Mouse (Mus musculus): ENCODE measurements at regions not wholly inside any gene's neighbourhood (a gene's known extent, or its start where the extent isn't known, plus 50 kb on each side); places are given as distances from the start of the nearest gene placed in this dataset.
A peak's percentile ranks its signal among the peaks of the same experiment; 100 is the strongest.
"Not testable (repeated sequence)": the region's sequence is repeated elsewhere in the genome, so short reads cannot be mapped to it uniquely, and the experiment has no call there.

- not testable (repeated sequence) for H3K36me3 ChIP-seq (ENCODE audit: control insufficient read depth, insufficient read depth, low read length); ATAC-seq (ENCODE audit: insufficient number of reproducible peaks, insufficient read depth, low FRiP score, low read depth); H3K9ac ChIP-seq (replicated peaks; ENCODE audit: low read depth, low read length); H3K4me2 ChIP-seq (replicated peaks; ENCODE audit: low read depth, low read length); H3K27me3 ChIP-seq (ENCODE audit: control insufficient read depth, insufficient read depth, low read length); H3K4me3 ChIP-seq (ENCODE audit: low read depth, low read length); H3K9me3 ChIP-seq (ENCODE audit: control insufficient read depth, low read depth, low read length); H3K27ac ChIP-seq (ENCODE audit: low read length); H3K4me1 ChIP-seq (ENCODE audit: control insufficient read depth, insufficient read depth, low read length)
- 57% methylated on average over 1 of the region's 1 CpGs for WGBS
These were observed 109.4 kb upstream of the Tenm4 start for GRCm38 (mm10) chr7:96061599-96061998.

GRCm38 (mm10) chr7:96078511-96078910, 92.5 kb upstream of the Tenm4 start:
- WGBS = 90% methylated on average over 1 of the region's 1 CpGs
- Histone ChIP-seq H3K9ac (replicated peaks; ENCODE audit: low read depth, low read length) (no peak overlapping the region), H3K4me2 (replicated peaks; ENCODE audit: low read depth, low read length) (no peak overlapping the region)

GRCm38 (mm10) chr7:96081676-96082075, 89.4 kb upstream of the Tenm4 start:
- Histone ChIP-seq H3K27ac (ENCODE audit: low read length) (peak overlapping the region; percentile 16; the same call in 1 of the 2 replicates), H3K27me3 (ENCODE audit: control insufficient read depth, insufficient read depth, low read length) (no peaks in the 10 kb centered on the region)
- ATAC-seq (ENCODE audit: insufficient number of reproducible peaks, insufficient read depth, low FRiP score, low read depth) = no peak

More at GRCm38 (mm10) chr7:96078511-96078910, 92.5 kb upstream of the Tenm4 start:
- Histone ChIP-seq H3K27ac (ENCODE audit: low read length) (no peak overlapping the region), H3K36me3 (ENCODE audit: control insufficient read depth, insufficient read depth, low read length) (no peaks in the 10 kb centered on the region), H3K4me1 (ENCODE audit: control insufficient read depth, insufficient read depth, low read length) (0 out of 2 replicates have a peak, but pooled peaks cover 3% of the 10 kb centered on the region), H3K9me3 (ENCODE audit: control insufficient read depth, low read depth, low read length) (no peaks in the 10 kb centered on the region), H3K4me3 (ENCODE audit: low read depth, low read length) (no peak overlapping the region), H3K27me3 (ENCODE audit: control insufficient read depth, insufficient read depth, low read length) (no peaks in the 10 kb centered on the region)
- no peak for ATAC-seq (ENCODE audit: insufficient number of reproducible peaks, insufficient read depth, low FRiP score, low read depth)

GRCm38 (mm10) chr7:96095185-96095584, 75.9 kb upstream of the Tenm4 start:
- Histone ChIP-seq H3K27ac (ENCODE audit: low read length) (no peak overlapping the region), H3K27me3 (ENCODE audit: control insufficient read depth, insufficient read depth, low read length) (no peaks in the 10 kb centered on the region)

More at GRCm38 (mm10) chr7:96081676-96082075, 89.4 kb upstream of the Tenm4 start:
- Histone ChIP-seq H3K4me1 (ENCODE audit: control insufficient read depth, insufficient read depth, low read length) (0 out of 2 replicates have a peak, but pooled peaks cover 3% of the 10 kb centered on the region), H3K9me3 (ENCODE audit: control insufficient read depth, low read depth, low read length) (no peaks in the 10 kb centered on the region), H3K4me3 (ENCODE audit: low read depth, low read length) (no peak overlapping the region), H3K9ac (replicated peaks; ENCODE audit: low read depth, low read length) (no peak overlapping the region; the same call in 1 of the 2 replicates), H3K4me2 (replicated peaks; ENCODE audit: low read depth, low read length) (no peak overlapping the region), H3K36me3 (ENCODE audit: control insufficient read depth, insufficient read depth, low read length) (no peaks in the 10 kb centered on the region)
- 12% methylated on average over 4 of the region's 4 CpGs for WGBS

GRCm38 (mm10) chr7:96095752-96096151, 75.3 kb upstream of the Tenm4 start:
- H3K27me3 ChIP-seq (ENCODE audit: control insufficient read depth, insufficient read depth, low read length) = no peaks in the 10 kb centered on the region
- H3K36me3 ChIP-seq (ENCODE audit: control insufficient read depth, insufficient read depth, low read length) = no peaks in the 10 kb centered on the region
- ATAC-seq (ENCODE audit: insufficient number of reproducible peaks, insufficient read depth, low FRiP score, low read depth) = no peak
- H3K4me2 ChIP-seq (replicated peaks; ENCODE audit: low read depth, low read length) = no peak overlapping the region
- H3K27ac ChIP-seq (ENCODE audit: low read length) = no peak overlapping the region
- no peaks in the 10 kb centered on the region for H3K4me1 ChIP-seq (ENCODE audit: control insufficient read depth, insufficient read depth, low read length)
- no peak overlapping the region for H3K9ac ChIP-seq (replicated peaks; ENCODE audit: low read depth, low read length)
- no peaks in the 10 kb centered on the region for H3K9me3 ChIP-seq (ENCODE audit: control insufficient read depth, low read depth, low read length)
- 80% methylated on average over 3 of the region's 3 CpGs for WGBS
- no peak overlapping the region for H3K4me3 ChIP-seq (ENCODE audit: low read depth, low read length)

More at GRCm38 (mm10) chr7:96095185-96095584, 75.9 kb upstream of the Tenm4 start:
- Histone ChIP-seq H3K4me1 (ENCODE audit: control insufficient read depth, insufficient read depth, low read length) (no peaks in the 10 kb centered on the region), H3K9ac (replicated peaks; ENCODE audit: low read depth, low read length) (no peak overlapping the region), H3K36me3 (ENCODE audit: control insufficient read depth, insufficient read depth, low read length) (no peaks in the 10 kb centered on the region), H3K4me2 (replicated peaks; ENCODE audit: low read depth, low read length) (no peak overlapping the region), H3K4me3 (ENCODE audit: low read depth, low read length) (no peak overlapping the region), H3K9me3 (ENCODE audit: control insufficient read depth, low read depth, low read length) (no peaks in the 10 kb centered on the region)
- no peak for ATAC-seq (ENCODE audit: insufficient number of reproducible peaks, insufficient read depth, low FRiP score, low read depth)
- 80% methylated on average over 4 of the region's 4 CpGs for WGBS

- Histone ChIP-seq H3K4me3 (ENCODE audit: low read depth, low read length) (no peak overlapping the region), H3K36me3 (ENCODE audit: control insufficient read depth, insufficient read depth, low read length) (no peaks in the 10 kb centered on the region), H3K27me3 (ENCODE audit: control insufficient read depth, insufficient read depth, low read length) (no peaks in the 10 kb centered on the region), H3K9me3 (ENCODE audit: control insufficient read depth, low read depth, low read length) (no peaks in the 10 kb centered on the region), H3K9ac (replicated peaks; ENCODE audit: low read depth, low read length) (no peak overlapping the region), H3K27ac (ENCODE audit: low read length) (no peak overlapping the region), H3K4me1 (ENCODE audit: control insufficient read depth, insufficient read depth, low read length) (0 out of 2 replicates have a peak, but pooled peaks cover 2% of the 10 kb centered on the region), H3K4me2 (replicated peaks; ENCODE audit: low read depth, low read length) (no peak overlapping the region)
- 77% methylated on average over 5 of the region's 5 CpGs for WGBS
- no peak for ATAC-seq (ENCODE audit: insufficient number of reproducible peaks, insufficient read depth, low FRiP score, low read depth)
These were observed 72.2 kb upstream of the Tenm4 start for GRCm38 (mm10) chr7:96098686-96099376.

- 15% methylated on average over 6 of the region's 6 CpGs for WGBS
- H3K9me3 ChIP-seq (ENCODE audit: control insufficient read depth, low read depth, low read length) = no peaks in the 10 kb centered on the region
- H3K9ac ChIP-seq (replicated peaks; ENCODE audit: low read depth, low read length) = no peak overlapping the region
- no peak overlapping the region for H3K4me2 ChIP-seq (replicated peaks; ENCODE audit: low read depth, low read length)
- H3K36me3 ChIP-seq (ENCODE audit: control insufficient read depth, insufficient read depth, low read length) = no peaks in the 10 kb centered on the region
- peak overlapping the region; percentile 15; the same call in 1 of the 2 replicates for H3K27ac ChIP-seq (ENCODE audit: low read length)
- peak; percentile 86 for ATAC-seq (ENCODE audit: insufficient number of reproducible peaks, insufficient read depth, low FRiP score, low read depth)
- H3K4me3 ChIP-seq (ENCODE audit: low read depth, low read length) = no peak overlapping the region
- H3K4me1 ChIP-seq (ENCODE audit: control insufficient read depth, insufficient read depth, low read length) = 0 out of 2 replicates have a peak, but pooled peaks cover 2% of the 10 kb centered on the region
- no peaks in the 10 kb centered on the region for H3K27me3 ChIP-seq (ENCODE audit: control insufficient read depth, insufficient read depth, low read length)
These were observed 68.3 kb upstream of the Tenm4 start for GRCm38 (mm10) chr7:96102727-96103126.

GRCm38 (mm10) chr7:96108768-96109167, 62.3 kb upstream of the Tenm4 start:
- Histone ChIP-seq H3K27me3 (ENCODE audit: control insufficient read depth, insufficient read depth, low read length) (no peaks in the 10 kb centered on the region), H3K9me3 (ENCODE audit: control insufficient read depth, low read depth, low read length) (no peaks in the 10 kb centered on the region), H3K36me3 (ENCODE audit: control insufficient read depth, insufficient read depth, low read length) (no peaks in the 10 kb centered on the region), H3K4me1 (ENCODE audit: control insufficient read depth, insufficient read depth, low read length) (no peaks in the 10 kb centered on the region), H3K9ac (replicated peaks; ENCODE audit: low read depth, low read length) (no peak overlapping the region), H3K27ac (ENCODE audit: low read length) (no peak overlapping the region), H3K4me3 (ENCODE audit: low read depth, low read length) (no peak overlapping the region), H3K4me2 (replicated peaks; ENCODE audit: low read depth, low read length) (no peak overlapping the region)
- no peak for ATAC-seq (ENCODE audit: insufficient number of reproducible peaks, insufficient read depth, low FRiP score, low read depth)
- 59% methylated on average over 2 of the region's 2 CpGs for WGBS
